Mouse (Mus musculus) spleen, postnatal 36 days (tissue): Measurements from ENCODE around the gene Prok1.

Experiments used
- DNase-seq, 2 experiments: peaks; one replicate each; pipeline ENCODE4 v3.0.0; 2022; ENCODE audit warnings: low spot score in 2 of 2, mixed read lengths in 1 of 2

Prok1 gene

DNA sequence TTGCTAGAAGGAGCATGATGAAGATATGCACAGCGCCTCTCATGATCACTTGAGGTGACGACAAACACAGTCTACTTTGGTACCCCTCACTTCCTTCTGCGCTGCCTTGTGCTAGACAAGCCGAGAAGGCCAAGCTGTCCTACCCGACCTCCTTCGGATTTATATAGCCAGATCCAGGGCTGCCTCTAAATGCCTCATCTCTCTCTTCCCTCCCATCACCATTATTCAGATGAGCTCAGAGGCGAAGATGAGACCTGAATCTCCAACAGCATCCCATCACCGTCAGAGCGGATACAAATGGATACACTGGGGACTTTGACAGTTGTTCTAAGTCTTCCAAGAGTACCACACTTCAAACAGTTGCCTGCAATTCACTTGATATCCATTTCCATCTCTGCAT lies at the start of gene Prok1:
Gene Prok1, minus strand, starts transcription at position 101 of the 400 bp plus-strand sequence.
- DNase-seq, result no peak

DNA sequence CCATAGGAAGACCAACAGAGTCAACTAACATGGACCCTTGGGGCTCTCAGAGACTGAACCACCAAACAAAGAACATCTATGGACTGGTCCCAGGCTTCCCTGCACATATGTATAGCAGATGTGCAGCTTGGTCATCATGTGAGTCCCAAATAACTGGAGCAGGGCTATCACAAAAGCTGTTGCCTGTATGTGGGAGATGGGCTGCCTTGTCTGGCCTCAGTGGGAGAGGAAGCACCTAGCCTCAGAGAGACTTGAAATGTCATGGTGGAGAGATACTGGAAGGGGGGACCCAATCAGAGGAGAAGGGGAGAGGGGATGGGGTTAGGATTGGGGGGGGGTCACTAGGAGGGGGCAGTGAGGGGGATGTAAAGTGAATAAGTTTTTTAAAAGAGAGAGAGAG lies 47.8 kb upstream of the Prok1 start:
- DNase-seq, result no peak

DNA sequence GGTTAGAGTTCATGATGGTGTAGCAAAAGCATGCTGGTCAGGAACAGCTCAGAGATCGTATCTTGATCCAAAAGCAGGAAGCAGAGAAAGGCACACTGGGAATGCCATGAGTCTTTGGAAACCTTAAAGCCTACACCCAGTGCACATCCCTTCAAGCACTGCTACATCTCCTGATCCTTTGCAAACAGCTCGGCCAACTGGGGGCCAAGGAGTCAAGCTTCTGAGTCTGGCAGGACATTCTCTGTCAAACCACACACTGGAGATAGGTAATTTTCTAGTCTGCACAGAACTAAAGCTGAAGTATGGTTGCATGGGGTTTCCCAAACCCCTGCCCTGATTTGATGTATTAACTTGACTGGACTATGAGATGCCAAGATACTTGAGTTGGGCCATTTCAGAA lies 46.6 kb upstream of the Prok1 start:
- no peak for DNase-seq

DNA sequence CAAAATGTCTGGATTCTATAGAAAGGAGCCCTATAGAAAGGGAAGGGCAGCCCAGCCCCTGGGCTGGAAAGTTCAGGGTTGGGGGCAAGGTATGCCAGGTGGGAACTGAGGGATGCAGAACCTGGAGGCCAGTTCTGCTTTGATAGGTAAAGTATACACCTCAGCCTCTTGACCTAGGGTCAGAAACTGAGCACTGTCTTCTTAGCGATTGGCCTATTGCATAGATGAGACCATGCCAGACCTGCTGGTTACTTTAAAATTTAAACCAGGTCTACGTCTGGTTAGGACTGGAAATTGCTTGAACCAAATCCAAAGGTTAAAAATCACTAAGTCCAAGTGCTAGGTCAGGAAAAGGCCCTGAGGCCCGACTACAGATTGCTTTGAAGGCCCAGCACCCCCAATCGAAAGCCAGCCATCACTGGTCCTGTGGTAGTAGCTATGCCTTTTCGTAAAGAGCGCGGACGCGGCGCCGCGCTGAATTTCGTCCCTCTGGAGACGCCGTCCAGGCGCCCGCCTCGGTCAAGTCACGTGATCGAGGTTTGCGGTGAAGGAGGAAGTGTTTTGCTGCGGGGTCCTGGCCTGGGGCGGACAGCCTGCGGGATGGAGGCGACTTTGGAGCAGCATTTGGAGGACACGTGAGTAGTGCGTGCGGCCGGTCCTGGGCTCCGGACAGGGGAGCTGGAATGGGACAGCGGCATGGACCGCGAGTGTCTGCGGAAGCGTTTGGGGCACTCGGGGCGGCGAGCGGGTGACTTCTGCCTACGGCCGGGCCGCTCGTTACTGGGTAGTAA lies 39.2 kb upstream of the Prok1 start, which contains the start of gene Lamtor5:
Gene Lamtor5, plus strand, starts transcription at position 380 of the 791 bp plus-strand sequence.
- DNase-seq, result peak; percentile 84 to 89

DNA sequence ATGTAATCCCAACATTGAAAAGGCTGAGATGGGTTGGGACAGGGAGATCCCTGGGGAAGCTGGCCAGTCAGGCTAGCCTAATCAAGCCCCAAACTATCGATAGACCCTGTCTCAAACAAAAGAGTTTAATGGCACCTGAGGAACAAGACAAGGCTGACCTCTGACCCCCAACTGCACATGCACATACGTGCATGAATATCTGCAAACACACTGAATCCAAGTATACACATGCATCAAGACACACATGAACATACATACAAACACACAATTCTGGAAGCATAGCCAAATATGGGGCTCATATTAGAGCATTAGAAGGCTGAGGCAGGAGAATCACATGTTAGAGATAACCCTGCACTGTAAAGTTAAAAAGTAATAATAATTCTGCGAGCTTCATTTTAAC lies 37.1 kb upstream of the Prok1 start:
- DNase-seq, result no peak

DNA sequence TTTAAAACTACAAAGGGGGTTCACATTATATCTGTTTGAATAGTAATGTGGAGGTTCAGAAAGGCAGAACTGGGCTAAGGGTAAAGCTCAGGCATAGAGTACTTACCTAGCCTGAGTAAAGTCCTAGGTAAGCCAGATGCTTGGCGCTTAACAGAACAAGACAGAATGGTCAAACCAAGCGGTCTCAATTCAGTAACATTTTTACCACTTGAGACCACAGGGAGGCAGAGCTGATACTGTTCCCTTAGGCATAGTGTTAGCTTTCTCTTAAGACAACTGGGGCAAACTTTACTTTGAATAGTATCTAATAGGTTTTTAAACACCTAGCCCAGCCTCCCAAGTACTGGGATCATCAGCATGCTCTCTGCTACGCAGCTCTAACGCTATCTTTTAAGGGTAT lies 36.5 kb upstream of the Prok1 start:
- DNase-seq, result no peak

DNA sequence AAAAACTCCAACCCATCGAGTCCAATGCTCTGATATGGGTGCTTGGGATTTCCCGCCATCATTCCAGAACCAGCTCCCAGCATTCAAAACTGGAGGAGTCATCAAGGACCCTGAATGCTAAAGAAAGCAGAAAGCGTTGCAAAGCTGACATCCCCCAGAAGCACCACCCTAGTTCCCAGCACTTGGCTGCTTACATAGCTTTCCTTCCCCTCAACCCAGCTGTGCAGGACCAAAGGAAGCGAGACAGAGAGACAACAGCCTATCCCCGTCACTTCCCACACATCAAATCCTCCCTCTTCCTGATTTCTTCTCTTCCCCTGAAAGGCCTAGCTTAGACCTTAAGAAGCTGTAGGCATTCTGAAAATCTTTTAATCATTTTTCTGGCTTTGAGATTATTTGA lies 35.8 kb upstream of the Prok1 start:
- DNase-seq, result no peak

DNA sequence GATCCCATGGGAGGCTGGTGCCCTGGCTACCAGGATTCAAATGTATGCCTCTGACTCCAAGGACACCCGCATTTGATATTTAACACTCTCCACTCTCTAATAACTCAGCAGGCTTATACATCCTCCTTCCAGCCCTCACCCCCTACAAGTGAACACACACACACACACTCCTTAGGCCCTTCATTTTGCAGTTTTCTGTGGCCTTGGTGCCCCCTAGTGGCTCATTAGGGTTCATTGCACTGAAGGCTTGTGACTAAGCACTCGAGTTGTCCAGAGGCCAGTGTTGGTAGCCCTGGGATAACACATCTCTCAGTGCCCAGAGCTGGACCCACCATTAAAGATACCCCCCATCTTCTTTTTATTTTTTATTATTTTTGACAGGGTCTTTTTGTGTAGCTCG lies 34.3 kb upstream of the Prok1 start:
- peak; percentile 39 to 58 for DNase-seq

DNA sequence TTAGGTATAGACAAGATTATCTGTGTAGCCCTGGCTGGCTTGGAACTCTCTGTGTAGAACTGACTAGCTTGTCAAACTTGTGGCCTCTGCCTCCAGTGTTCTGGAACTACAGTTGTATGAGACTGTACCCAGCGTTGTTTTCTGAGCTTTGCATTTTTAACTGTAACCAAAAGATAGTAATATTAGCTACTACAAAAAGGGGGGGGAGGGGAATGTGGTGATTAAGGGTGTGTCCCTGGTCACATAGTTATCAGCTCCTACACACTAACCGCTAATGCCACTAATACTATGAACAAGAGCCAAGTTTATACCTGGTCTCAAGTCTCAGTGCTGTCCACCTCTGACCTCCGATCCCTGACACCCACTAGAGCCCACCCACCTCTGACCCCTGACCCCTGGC lies 32.9 kb upstream of the Prok1 start:
- no peak for DNase-seq

DNA sequence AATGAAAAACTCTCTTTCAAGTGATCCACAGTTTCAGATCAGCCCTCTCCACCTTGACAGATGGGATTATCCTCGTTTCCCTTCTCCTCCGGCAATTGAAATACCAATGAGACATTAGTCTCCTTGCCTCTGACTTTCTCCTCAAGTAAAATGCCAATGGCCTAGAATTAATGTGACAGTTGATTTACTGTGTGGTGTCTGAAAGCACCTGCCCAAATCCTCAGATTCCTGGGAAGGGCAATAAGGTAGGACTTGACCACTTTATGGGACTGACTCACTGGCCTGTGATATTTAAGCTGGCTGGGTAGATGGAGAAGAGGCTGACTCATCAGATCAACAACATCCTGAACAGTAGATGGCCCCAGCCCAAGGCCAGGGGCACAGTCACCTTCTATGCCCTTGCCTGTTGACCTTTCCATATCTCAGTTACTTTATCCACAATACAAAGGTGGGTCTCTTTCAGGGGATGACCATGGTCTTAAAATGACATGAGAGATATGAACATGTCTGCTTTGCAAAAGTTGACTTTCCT lies 27.4 kb upstream of the Prok1 start:
- no peak for DNase-seq

DNA sequence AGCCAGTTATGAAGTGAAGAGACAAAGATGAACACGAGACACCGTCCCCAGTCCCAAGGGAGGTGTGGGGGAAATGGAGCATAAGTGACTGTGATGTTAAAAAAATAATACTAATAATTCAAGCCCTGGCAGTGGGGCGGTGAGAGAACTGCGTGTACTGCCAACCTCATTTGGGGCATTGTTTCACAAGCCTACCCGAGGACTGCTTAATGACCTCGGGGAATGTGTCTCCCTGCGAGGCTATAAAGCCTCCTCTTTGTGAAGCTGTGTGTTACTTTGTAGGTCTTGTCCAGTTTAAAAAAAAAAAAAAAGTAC lies 22.3 kb upstream of the Prok1 start:
- peak; percentile 36 to 40 for DNase-seq

DNA sequence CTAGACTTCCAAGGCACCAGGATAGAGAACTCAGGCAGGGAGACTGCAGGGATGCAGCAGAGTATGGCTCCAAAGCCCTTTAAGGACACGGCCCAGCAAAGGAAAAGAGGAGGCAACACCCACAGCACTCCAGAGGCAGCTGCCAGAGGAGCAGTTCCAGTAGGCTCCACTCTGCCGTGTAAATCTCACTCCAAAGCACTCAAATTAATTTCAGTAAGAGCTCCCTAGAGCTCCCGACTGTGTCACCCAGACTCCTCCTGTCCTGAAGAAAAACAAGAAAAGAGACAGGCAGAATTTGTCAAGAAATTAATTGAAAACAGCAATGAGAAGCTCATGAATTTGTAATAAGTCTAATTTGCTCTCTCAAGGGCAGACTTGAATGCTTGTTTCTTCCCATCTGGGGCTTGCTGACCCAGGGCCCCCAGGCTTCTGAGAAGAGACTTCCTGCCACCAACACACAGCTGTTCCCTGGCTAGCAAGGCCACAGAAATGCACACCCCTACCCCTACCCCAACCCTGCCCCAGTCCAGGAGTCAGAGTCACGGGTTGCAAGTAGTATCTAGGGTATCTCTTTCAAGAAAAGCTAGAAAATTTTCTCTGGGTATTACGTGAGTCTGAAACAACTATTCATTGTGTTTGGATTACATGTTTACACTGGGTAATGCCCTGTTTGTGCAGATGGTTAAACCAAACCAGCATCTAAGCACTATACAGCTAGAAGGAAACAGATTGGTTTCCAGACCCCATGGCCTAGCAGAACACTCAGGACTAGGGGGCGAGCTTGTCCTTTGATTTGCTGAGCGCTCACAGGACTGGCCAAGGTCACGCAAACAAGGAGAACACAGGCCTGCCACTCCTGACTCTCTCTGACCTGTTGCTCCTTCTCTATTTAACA lies 21.7 kb upstream of the Prok1 start:
- DNase-seq, result peak; percentile 5 to 7

DNA sequence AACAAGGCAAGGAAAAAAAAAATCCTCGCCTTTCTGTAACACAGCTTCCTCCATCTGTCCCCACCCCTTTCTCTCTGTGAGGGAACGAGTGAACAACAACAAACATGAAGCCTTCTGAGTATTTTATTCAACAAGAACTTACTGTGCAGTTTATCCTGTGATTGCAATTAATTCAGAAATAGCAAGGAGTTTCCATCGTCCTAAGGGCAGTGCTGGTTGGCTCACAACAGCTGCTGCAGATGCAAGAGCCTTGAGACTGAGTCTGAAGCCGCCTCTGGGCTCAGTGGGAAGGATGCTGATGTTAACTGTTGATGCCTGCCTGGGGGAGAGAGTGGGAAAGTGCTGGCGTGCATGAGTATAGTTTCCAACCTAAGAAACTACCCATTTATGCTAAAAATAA lies 18.4 kb upstream of the Prok1 start:
- DNase-seq, result no peak

DNA sequence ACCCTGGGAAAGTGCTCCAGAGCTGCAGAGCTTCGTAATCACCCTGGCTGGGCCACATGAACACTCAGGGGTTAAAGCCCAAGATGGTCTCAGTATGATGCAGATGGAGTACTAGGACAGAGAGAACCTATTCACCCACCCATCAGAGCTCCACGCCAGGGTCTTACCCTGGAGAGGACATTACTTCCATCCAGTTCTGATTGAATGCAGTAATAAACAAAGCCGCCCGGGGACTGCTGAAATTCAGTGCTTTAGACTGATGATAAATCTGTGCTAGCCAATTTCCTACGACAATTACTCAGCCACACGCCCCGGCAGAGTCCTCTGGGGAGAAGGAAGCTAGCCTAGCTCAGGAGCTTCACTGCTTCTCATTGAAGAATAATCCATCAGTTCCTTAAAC lies 17.2 kb upstream of the Prok1 start:
- no peak for DNase-seq

DNA sequence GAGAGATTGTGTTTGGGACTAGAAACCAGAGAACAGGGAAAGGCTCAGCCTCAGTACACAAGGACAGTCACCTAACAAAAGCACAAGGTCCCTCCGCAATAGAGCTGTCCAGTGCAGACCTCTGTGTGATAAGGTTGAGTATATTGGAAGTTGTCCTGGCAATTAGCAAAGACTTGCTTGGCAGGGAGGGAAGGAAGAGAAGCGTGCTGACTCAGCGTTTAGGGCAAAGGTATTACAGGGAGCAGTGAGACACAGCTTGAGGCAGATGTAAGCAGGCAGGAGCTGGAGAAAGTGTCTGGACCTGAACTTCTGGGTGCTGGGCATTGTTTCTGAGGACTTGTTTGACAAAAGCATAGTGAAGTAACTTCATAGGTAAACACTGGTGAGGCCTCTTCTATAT lies 16.5 kb upstream of the Prok1 start:
- DNase-seq, result no peak

DNA sequence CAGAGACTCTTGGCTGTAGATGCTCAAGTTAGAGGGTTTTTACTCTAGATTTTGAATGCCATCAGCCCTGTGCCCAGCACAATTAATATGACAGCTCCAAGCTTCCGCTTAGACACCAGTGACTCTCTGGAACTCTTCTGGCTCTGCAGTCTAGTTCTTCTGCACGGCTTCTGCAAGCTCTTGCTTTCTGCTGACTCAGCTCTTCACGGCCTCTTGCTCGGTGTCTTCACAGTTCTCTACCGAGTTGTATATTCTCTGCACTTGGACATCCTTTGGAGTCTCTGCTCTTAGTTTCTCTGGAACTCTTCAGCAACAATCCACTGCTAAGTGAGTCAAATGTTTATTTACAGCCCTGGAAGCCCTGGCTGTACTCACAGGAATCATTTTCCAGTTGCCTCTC lies 14.4 kb upstream of the Prok1 start:
- no peak for DNase-seq

DNA sequence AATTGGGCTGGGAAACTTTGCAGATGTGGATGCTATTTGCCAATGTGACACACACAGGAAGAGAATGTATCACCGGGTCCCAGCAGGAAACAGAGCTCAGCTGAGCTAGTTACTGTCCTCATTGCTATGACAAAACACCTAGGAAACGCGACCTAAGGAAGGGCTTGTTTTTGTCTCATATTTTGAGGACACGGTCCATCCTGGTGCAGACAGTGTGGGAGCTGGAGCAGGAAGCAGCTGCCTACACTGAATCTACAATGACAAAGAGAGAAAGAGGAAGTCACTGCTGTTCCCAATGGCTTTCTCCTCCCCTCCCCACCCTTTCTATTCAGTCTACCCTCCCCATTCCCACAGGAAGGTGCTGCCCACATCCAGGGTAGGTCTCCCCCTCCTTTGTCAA lies 12.5 kb upstream of the Prok1 start:
- DNase-seq, result no peak

DNA sequence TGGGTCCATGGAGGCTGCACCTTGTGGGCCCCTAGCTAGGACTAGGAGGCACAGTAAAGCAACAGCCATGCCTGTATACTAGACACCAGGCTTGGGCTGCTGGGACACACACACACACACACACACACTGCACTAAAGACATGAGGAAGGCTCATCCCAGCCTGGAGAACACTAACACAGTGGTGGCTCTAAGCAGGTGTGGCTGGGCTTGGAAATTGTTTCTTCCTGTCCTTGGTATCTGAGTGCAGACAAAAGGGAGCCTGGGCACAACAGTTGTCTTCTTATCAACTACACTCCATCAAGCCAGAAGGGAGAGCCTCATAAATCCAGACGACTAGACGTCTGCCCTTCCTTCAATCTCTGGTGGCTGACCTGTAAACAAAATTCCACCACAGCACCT lies 10.8 kb upstream of the Prok1 start:
- DNase-seq, result no peak

DNA sequence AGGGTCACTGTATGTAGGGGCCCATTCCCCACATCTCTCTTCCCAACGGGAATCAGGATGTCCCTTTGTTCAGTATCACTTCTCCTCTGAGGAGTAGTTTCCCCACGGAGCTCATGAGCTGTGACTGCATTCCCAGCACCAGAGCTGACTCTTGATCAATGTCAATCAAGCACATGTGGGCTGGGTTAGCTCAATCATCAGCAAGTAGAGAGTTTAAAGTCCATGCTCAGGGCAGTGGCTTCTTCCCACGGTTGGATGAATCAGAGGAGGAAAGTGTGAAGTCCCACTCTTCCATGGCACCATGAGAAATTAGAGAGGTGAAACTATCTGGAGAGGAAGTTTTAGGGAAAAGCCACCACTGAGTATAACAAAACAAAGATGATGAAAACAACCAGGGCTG lies 9.5 kb upstream of the Prok1 start:
- no peak for DNase-seq

DNA sequence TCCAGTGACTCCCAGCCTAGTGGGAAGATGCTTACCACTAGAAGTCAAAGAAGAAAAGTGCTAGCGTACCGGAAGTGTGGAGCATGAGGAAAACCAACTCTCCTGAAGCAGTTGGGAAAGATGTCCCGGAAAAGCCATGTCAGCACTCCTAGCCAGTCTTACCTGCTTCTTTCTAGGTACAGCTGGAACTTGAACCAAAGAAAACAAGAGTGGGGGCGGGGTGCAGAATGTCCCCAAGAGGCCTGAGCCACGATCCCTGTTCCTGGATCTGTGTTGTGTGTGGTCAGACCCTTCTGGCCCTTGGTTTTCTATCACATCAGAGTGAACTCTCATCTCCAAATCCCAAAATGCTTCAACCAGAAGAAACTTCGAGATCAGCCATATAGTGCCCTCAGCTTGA lies 7.4 kb upstream of the Prok1 start:
- DNase-seq, result no peak

DNA sequence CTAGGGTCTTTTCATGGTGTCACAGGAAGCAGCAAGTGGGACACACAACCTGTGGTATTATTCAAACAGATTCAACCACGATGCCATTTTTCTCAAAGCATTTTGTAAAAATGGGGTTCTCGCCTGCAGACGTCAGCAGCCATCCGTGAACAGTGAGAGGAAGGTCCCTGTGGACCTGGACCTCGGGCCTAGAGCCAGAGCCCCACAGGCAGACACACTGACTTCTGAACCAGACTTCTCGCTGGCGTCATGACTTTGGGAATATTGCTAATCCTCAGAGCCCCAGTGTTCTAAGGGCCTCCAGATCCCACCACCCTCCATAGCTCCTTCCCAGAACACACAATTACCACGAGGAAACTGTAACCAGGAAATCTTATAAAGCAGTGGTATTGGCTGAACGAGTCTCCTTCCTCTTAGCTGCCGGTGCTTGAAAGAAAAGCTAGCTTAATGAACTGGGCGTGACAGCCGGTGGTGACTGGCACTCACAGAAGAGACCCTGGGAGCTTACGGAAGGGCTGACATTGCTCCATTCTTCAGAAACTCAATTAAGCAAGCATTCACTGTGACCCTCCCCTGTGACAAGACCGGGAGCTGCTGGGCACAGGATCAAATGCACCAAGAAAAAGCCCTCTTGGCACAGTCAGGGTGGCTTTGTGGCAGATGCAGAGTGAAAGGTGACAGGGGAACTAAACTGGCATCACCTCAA lies 2.0 kb upstream of the Prok1 start:
- DNase-seq, result no peak

DNA sequence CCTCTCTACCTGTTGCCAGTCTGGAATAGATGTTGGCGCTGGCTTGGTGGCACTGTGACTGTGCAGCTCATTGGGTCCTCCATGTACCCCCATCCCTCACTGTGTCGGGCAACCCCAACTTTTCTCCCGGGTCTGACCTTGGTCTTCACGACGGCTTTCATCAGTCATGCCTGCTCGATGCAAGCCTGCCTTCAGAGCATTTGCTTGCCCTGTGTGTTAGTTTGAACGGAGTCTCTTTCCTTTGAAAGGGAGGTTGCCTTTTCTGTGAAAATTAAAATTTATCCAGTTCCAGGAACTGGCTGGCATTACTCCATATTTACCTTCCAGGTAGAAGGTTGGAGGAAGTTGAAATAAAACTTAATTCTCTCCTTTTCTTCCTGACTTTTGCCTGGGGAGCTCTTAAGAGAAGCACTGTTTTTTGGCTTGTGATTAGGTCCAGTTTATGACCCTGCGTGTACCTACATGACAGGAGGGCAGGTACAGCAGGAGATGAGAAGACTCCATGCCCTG lies 981 bp downstream of the Prok1 start:
- DNase-seq, result no peak
